ENCODE assay signal across 8 mouse cellular contexts in the genomic region with DNA sequence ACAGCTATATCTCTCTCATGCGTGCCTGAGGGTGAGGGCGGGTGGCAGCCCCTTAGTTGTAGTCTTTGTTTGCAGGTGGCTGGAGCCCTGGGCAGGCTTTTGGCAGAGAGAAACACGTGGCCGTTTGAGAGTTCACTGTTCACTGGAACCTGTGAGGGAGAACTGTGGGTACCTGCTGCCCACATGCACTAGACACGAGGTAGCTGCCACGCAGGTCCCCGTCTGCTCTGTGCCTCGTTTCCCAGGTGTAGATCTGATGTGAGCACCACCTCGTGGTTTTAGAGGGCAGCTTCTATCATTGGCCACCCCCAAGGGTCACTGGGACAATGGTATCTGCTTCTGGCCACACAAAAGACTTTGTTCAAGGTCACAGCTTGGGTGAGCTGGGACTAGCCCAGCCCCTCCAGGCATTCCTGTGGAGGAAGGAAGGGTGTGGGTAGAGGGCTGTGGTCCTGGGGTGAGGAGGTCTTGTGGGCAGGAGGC.
DNase-seq lines count a peak whose midpoint lies in the region; ATAC-seq and TF ChIP-seq lines count a peak whose summit lies in the region.

No protein-coding gene starts in this region.

- no peak for DNase-seq in forebrain, embryonic 10.5 days (ENCODE audit: extremely low spot score, low spot score)
- no peak for DNase-seq in liver, postnatal 0 days
- DNase-seq in cerebellum, adult 2 months = no peak
- DNase-seq in left cerebral cortex, adult 11 months (ENCODE audit: low spot score) = no peak
- no peak for DNase-seq in urinary bladder, postnatal 36 days (ENCODE audit: low spot score in 2 of 2)

- no peak overlapping the region; the same call in 1 of the 2 replicates for H3K4me2 ChIP-seq in forebrain, embryonic 16.5 days (ENCODE audit: low read length)
- H3K4me2 ChIP-seq in embryonic facial prominence, embryonic 15.5 days (replicated peaks) = peak overlapping the region; percentile 45
- peak overlapping the region; percentile 60 for H3K4me2 ChIP-seq in intestine, embryonic 16.5 days (ENCODE audit: low read depth, low read length)
- H3K4me2 ChIP-seq in liver, postnatal 0 days (ENCODE audit: low read depth, low read length) = peak overlapping the region; percentile 80

- H3K9me3 ChIP-seq in forebrain, embryonic 10.5 days = no peaks in the 10 kb centered on the region
- H3K9me3 ChIP-seq in forebrain, embryonic 16.5 days (ENCODE audit: control insufficient read depth, low read length) = no peaks in the 10 kb centered on the region
- H3K9me3 ChIP-seq in embryonic facial prominence, embryonic 15.5 days (replicated peaks) = no peaks in the 10 kb centered on the region
- H3K9me3 ChIP-seq in intestine, embryonic 16.5 days (ENCODE audit: control insufficient read depth, low read length) = no peaks in the 10 kb centered on the region
- no peaks in the 10 kb centered on the region for H3K9me3 ChIP-seq in liver, postnatal 0 days (ENCODE audit: low read length)

- no peaks in the 10 kb centered on the region for H3K36me3 ChIP-seq in forebrain, embryonic 10.5 days (replicated peaks)
- H3K36me3 ChIP-seq in forebrain, embryonic 16.5 days (ENCODE audit: control insufficient read depth, insufficient read depth) = no peaks in the 10 kb centered on the region
- no peaks in the 10 kb centered on the region for H3K36me3 ChIP-seq in embryonic facial prominence, embryonic 15.5 days
- H3K36me3 ChIP-seq in intestine, embryonic 16.5 days (ENCODE audit: control insufficient read depth, insufficient read depth, low read length) = no peaks in the 10 kb centered on the region
- H3K36me3 ChIP-seq in liver, postnatal 0 days (replicated peaks; ENCODE audit: insufficient read depth, low read length) = no peaks in the 10 kb centered on the region

- no peak for TF ChIP-seq EP300 in liver, postnatal 0 days (IDR thresholded peaks at IDR 0.05; ENCODE audit: low read depth)

- TF ChIP-seq CTCF in liver, postnatal 0 days (IDR thresholded peaks at IDR 0.05; ENCODE audit: low read depth) = peak; percentile 54
- no peak for TF ChIP-seq CTCF in cerebellum, adult 2 months (IDR thresholded peaks at IDR 0.05; ENCODE audit: borderline replicate concordance, insufficient read depth, low read depth, low read length)

- H3K9ac ChIP-seq in forebrain, embryonic 16.5 days (replicated peaks; ENCODE audit: low read depth, low read length) = no peak overlapping the region
- H3K9ac ChIP-seq in embryonic facial prominence, embryonic 15.5 days = no peak overlapping the region
- H3K9ac ChIP-seq in intestine, embryonic 16.5 days (ENCODE audit: low read depth, low read length) = peak overlapping the region; percentile 50
- peak overlapping the region; percentile 60 for H3K9ac ChIP-seq in liver, postnatal 0 days (replicated peaks)

- no peak for ATAC-seq in forebrain, embryonic 16.5 days
- ATAC-seq in embryonic facial prominence, embryonic 15.5 days (ENCODE audit: insufficient number of reproducible peaks, low FRiP score, low TSS enrichment, low read depth) = no peak
- peak; percentile 45 for ATAC-seq in intestine, embryonic 16.5 days
- ATAC-seq in liver, postnatal 0 days = peak; percentile 20

- H3K4me3 ChIP-seq in forebrain, embryonic 10.5 days = peak overlapping the region; percentile 49
- no peak overlapping the region for H3K4me3 ChIP-seq in forebrain, embryonic 16.5 days (replicated peaks; ENCODE audit: low read length)
- peak overlapping the region; percentile 26 for H3K4me3 ChIP-seq in embryonic facial prominence, embryonic 15.5 days (replicated peaks)
- H3K4me3 ChIP-seq in intestine, embryonic 16.5 days (ENCODE audit: low read length) = peak overlapping the region; percentile 37
- H3K4me3 ChIP-seq in liver, postnatal 0 days (ENCODE audit: low read depth, low read length) = peak overlapping the region; percentile 29
- H3K4me3 ChIP-seq in cerebellum, adult 2 months (replicated peaks; ENCODE audit: insufficient read depth, low read depth, low read length) = no peak overlapping the region

- peak overlapping the region; percentile 93 for H3K27ac ChIP-seq in forebrain, embryonic 10.5 days
- H3K27ac ChIP-seq in forebrain, embryonic 16.5 days (ENCODE audit: low read length) = no peak overlapping the region
- 0 out of 2 replicates have a peak overlapping the region, but pooled peaks have one; percentile 7 for H3K27ac ChIP-seq in embryonic facial prominence, embryonic 15.5 days (replicated peaks)
- peak overlapping the region; percentile 49 for H3K27ac ChIP-seq in intestine, embryonic 16.5 days (ENCODE audit: low read length)
- peak overlapping the region; percentile 67 for H3K27ac ChIP-seq in liver, postnatal 0 days (ENCODE audit: low read depth)
- no peak overlapping the region for H3K27ac ChIP-seq in cerebellum, adult 2 months (ENCODE audit: insufficient read depth, low read length)

- WGBS in forebrain, embryonic 10.5 days = 6% methylated on average over 9 of the region's 9 CpGs
- whole genome bisulfite sequencing in forebrain, embryonic 16.5 days = 9% methylated on average over 9 of the region's 9 CpGs
- WGBS in embryonic facial prominence, embryonic 15.5 days = 14% methylated on average over 9 of the region's 9 CpGs
- 15% methylated on average over 9 of the region's 9 CpGs for WGBS in intestine, embryonic 16.5 days
- 6% methylated on average over 9 of the region's 9 CpGs for WGBS in liver, postnatal 0 days (ENCODE audit: insufficient replicate concordance)
- WGBS in cerebellum, adult 2 months = 22% methylated on average over 9 of the region's 9 CpGs

- H3K4me1 ChIP-seq in forebrain, embryonic 10.5 days = peaks cover 85% of the 10 kb centered on the region
- H3K4me1 ChIP-seq in forebrain, embryonic 16.5 days (replicated peaks; ENCODE audit: control insufficient read depth, insufficient read depth, low read length) = peaks cover 46% of the 10 kb centered on the region
- peaks cover 50% of the 10 kb centered on the region for H3K4me1 ChIP-seq in embryonic facial prominence, embryonic 15.5 days
- peaks cover 30% of the 10 kb centered on the region for H3K4me1 ChIP-seq in intestine, embryonic 16.5 days (ENCODE audit: control insufficient read depth, insufficient read depth, low read length)
- peaks cover 57% of the 10 kb centered on the region for H3K4me1 ChIP-seq in liver, postnatal 0 days (ENCODE audit: insufficient read depth)
- H3K4me1 ChIP-seq in cerebellum, adult 2 months (ENCODE audit: control insufficient read depth, insufficient read depth, low read length) = no peaks in the 10 kb centered on the region; the same call in 1 of the 2 replicates

- peaks cover 15% of the 10 kb centered on the region for H3K27me3 ChIP-seq in forebrain, embryonic 10.5 days (ENCODE audit: poor library complexity, severe bottlenecking)
- no peaks in the 10 kb centered on the region for H3K27me3 ChIP-seq in forebrain, embryonic 16.5 days (replicated peaks; ENCODE audit: control insufficient read depth, insufficient read depth, low read length)
- 0 out of 2 replicates have a peak, but pooled peaks cover 3% of the 10 kb centered on the region for H3K27me3 ChIP-seq in embryonic facial prominence, embryonic 15.5 days
- H3K27me3 ChIP-seq in intestine, embryonic 16.5 days (replicated peaks; ENCODE audit: control insufficient read depth, insufficient read depth, low read length) = no peaks in the 10 kb centered on the region
- 0 out of 2 replicates have a peak, but pooled peaks cover 3% of the 10 kb centered on the region for H3K27me3 ChIP-seq in liver, postnatal 0 days (ENCODE audit: insufficient read depth, low read length)
- peaks cover 4% of the 10 kb centered on the region; the same call in 1 of the 2 replicates for H3K27me3 ChIP-seq in cerebellum, adult 2 months (ENCODE audit: control insufficient read depth, insufficient read depth, low read length)

- no peak for TF ChIP-seq POLR2A in cerebellum, adult 2 months (IDR thresholded peaks at IDR 0.05; ENCODE audit: borderline replicate concordance, insufficient read depth, low read length)

Comparison
In these comparisons a context has a peak if more than half of its experiments do, and no peak if none do; other contexts are left out.
1. H3K27ac ChIP-seq: peak in forebrain, embryonic 10.5 days (single experiment), embryonic facial prominence, embryonic 15.5 days (single experiment), intestine, embryonic 16.5 days (single experiment) and liver, postnatal 0 days (single experiment); none in forebrain, embryonic 16.5 days (single experiment) and cerebellum, adult 2 months (single experiment).
2. H3K4me3 ChIP-seq: peak in forebrain, embryonic 10.5 days (single experiment), embryonic facial prominence, embryonic 15.5 days (single experiment), intestine, embryonic 16.5 days (single experiment) and liver, postnatal 0 days (single experiment); none in forebrain, embryonic 16.5 days (single experiment) and cerebellum, adult 2 months (single experiment).
3. ATAC-seq: peak in intestine, embryonic 16.5 days (single experiment) and liver, postnatal 0 days (single experiment); none in forebrain, embryonic 16.5 days (single experiment) and embryonic facial prominence, embryonic 15.5 days (single experiment).
4. H3K9ac ChIP-seq: peak in intestine, embryonic 16.5 days (single experiment) and liver, postnatal 0 days (single experiment); none in forebrain, embryonic 16.5 days (single experiment) and embryonic facial prominence, embryonic 15.5 days (single experiment).